Mouse (Mus musculus) left cerebral cortex, adult 11 months (tissue): ENCODE data around the gene Cox5b.
A peak's percentile ranks its signal among the peaks of the same experiment; 100 is the strongest.
"Not testable (repeated sequence)": the region's sequence is repeated elsewhere in the genome, so short reads cannot be mapped to it uniquely, and the experiment has no call there.

Experiments used
- DNase-seq: peaks from one replicate; pipeline ENCODE4 v3.0.0; 2022; ENCODE audit warnings: low spot score

Gene Cox5b

GRCm38 (mm10) chr1:36691271-36692155, at the start of gene Cox5b:
Gene Cox5b, plus strand, starts transcription at chr1:36691449.
- peak; percentile 92 for DNase-seq

- DNase-seq, result no peak
Observed at GRCm38 (mm10) chr1:36643957-36644614, 47.2 kb upstream of the Cox5b start.

DNA sequence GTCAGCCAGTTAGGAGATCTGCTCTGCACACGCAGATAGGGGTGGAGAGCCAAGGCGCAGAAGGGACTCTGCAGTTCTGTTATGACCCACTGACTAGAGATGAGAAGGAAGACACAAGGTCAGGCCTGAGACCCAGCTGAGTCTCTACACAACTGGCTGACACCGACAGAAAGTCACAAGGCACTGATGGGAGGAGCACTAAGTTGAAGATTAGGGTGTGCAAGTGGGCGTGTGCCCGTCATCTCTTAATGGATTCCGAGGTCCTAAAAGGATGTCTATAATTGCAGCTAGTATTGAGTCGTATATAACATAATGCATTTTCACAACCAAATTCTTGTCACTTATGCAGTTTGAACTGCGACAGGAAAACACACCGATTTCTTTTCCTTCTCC, 46.6 kb upstream of the Cox5b start:
- DNase-seq, result no peak

DNA sequence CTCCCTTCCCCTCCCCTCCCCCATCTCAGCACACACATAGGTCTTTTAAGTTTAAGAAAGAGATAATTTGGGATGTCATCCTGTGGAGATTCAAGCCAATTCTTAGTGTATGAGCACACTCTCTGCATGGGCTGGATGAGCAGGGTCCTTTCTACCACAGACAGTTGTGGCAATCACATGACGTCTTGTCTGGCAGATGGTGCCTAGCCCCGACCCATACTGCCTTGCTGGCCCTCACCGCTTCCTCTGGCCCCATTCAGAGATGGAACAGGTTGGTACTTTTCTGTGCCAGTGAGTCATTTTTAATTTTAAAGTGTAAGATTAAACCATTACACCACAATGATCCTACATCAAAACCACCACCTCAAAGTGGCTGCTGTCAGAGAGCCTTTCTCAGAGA, 45.0 kb upstream of the Cox5b start:
- DNase-seq, result no peak

DNA sequence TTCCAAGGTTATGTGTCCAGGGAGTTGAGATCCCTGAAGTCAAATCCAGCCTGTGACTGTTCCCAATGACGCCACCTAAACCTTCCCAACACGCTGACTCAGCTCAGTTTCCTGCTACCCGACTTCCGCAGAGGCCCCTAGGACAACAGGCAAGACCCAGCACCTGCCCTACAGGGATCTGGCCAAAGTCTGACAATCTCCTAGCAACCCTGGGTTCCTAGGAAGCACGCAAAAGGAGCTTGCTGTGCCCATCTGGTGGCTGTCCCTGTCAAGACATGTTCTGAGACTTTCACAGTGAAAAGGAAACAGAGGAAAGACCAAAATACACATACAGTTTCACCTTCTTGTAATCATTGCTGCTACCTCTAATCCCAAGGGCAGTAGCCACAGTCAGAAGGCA, 43.6 kb upstream of the Cox5b start:
- no peak for DNase-seq

DNA sequence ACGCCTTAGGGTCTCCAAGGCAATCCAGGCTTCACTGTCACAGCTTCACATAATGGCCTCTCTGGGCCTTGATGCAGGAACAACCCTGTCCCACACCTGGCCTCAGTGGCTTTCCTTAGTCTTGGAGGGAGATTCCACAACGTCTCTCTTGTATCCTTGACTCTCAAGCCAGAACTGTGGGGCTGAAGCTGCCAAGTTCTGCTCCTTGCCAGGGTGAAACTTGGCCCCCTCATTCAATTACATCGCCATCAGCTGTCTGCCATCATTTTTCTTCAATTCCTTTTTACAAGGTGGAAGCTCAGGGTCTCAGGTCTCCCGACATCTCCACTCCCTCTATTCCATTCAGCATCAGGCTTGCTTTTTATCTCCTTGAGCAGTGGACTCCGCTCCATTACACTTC, 36.2 kb upstream of the Cox5b start:
- no peak for DNase-seq

DNA sequence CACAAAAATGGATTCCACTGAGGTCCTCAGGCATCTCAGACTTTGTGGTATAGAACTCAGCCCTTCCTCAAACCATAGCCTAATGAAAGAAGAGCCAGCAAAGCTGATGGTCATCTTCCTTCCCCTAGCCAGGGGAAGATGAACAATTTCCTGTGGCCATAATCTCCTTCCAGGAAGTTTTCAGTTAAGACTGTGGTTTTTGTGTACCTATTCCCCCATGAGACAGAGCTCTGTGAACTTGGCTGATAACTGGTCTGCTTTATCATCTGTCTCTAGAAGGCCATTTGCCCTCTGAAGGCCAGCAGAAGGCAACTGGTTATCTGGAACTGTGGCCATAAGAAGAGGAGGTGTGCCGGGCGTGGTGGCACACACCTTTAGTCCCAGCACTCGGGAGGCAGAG, 35.0 kb upstream of the Cox5b start:
- no peak for DNase-seq

GRCm38 (mm10) chr1:36657658-36658415, 33.4 kb upstream of the Cox5b start:
- no peak for DNase-seq

- no peak for DNase-seq
Observed at GRCm38 (mm10) chr1:36658621-36659399, 32.4 kb upstream of the Cox5b start.

- DNase-seq, result no peak
Observed at GRCm38 (mm10) chr1:36664457-36664856, 26.8 kb upstream of the Cox5b start.

GRCm38 (mm10) chr1:36665165-36665723, 26.0 kb upstream of the Cox5b start:
- DNase-seq, result no peak

GRCm38 (mm10) chr1:36665934-36666333, 25.3 kb upstream of the Cox5b start:
- DNase-seq, result no peak

DNA sequence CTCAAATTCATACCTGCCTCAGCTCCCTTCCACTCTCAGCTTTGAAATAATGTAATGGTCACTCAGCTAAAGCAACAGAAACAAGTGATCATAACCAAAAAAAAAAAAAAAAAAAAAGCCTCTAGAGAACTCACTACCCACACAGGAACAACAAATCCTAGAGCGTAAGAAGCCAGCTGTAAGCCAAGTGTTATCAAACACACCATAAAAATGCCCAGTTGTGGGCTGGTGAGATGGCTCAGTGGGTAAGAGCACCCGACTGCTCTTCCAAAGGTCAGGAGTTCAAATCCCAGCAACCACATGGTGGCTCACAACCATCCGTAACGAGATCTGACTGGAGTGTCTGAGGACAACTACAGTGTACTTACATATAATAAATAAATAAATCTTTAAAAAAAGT, 23.2 kb upstream of the Cox5b start:
- not testable (repeated sequence) for DNase-seq

GRCm38 (mm10) chr1:36670256-36670655, 21.0 kb upstream of the Cox5b start:
- DNase-seq, result no peak

DNA sequence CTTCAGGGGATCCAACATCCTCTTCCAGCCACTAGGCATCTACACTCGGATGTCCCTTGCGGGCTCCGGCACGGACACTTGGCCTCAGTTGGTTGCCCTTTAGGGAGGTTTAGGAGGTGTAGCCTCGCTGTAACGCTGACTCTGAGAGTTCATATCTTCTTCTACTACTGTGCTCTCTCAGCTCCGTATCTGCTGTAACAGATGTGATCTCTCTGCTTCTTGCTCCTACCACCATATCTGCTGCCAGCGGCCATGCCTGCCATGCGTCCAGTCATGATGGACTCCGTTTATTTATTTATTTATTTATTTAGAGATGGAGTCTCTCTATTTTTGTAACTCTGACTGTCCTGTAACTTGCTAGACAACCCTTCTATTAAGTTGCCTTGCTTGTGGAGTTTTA, 20.0 kb upstream of the Cox5b start:
- DNase-seq, result no peak

- DNase-seq, result no peak
Observed at GRCm38 (mm10) chr1:36672648-36673350, 18.4 kb upstream of the Cox5b start.

DNA sequence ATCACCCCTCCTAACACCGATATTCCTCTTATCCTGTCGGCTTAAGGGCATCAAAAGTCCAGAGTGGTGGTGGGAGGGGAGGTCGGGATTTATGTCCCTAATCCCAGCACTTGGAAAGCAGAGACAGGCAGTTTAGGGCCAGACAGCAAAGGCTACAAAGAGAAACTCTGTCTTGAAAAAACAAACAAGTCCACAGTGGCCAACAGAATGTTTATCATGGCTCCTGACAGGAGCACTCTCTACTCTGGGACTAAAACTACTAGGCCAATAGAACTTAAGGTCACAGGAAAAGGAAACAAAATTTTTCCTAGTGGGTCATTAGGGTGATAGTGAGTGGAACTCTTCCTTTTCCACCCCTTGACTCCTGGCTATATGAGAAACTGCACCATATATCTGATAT, 16.3 kb upstream of the Cox5b start:
- DNase-seq, result no peak

GRCm38 (mm10) chr1:36680893-36681292, 10.4 kb upstream of the Cox5b start:
- DNase-seq, result no peak

- DNase-seq, result no peak
Observed at GRCm38 (mm10) chr1:36682620-36683355, 8.5 kb upstream of the Cox5b start, which contains the start of gene Fam178b. Gene Fam178b, minus strand, starts transcription at chr1:36683183.

GRCm38 (mm10) chr1:36683810-36684467, 7.3 kb upstream of the Cox5b start:
- peak; percentile 52 for DNase-seq
